Mouse (Mus musculus): ENCODE results near the gene Ackr1. TPM values are rescaled to one million over a fixed set of nuclear protein-coding genes. Genes with fewer than 3 reads are reported as not detected.

Ackr1 gene
- polyA plus RNA-seq, 1 experiment from 2014 or later, result 15.0 TPM

Other genes with a start within 250 kb of the Ackr1 start
- 0.05 TPM in 1 of 2 replicates, not detected in the other for gene Olfr1408, start 196.4 kb downstream of the Ackr1 start, polyA plus RNA-seq (2014; fragmentation: Nextera tagmentation; extraction: Ambion mirVana)
- not detected in 2 replicates for gene Olfr1406, start 143.1 kb downstream of the Ackr1 start, polyA plus RNA-seq (2014; fragmentation: Nextera tagmentation; extraction: Ambion mirVana)
- gene Olfr218, start 135.9 kb downstream of the Ackr1 start, polyA plus RNA-seq (2014; fragmentation: Nextera tagmentation; extraction: Ambion mirVana), result not detected in 2 replicates
- not detected in 2 replicates for gene Olfr1404, start 121.4 kb downstream of the Ackr1 start, polyA plus RNA-seq (2014; fragmentation: Nextera tagmentation; extraction: Ambion mirVana)
- 0.16 TPM in 1 of 2 replicates, not detected in the other for gene Fcer1a, start 106.5 kb downstream of the Ackr1 start, polyA plus RNA-seq (2014; fragmentation: Nextera tagmentation; extraction: Ambion mirVana)
- not detected in 2 replicates for gene Olfr418, start 67.7 kb downstream of the Ackr1 start, polyA plus RNA-seq (2014; fragmentation: Nextera tagmentation; extraction: Ambion mirVana)
- gene Mptx2, start 56.0 kb downstream of the Ackr1 start, polyA plus RNA-seq (2014; fragmentation: Nextera tagmentation; extraction: Ambion mirVana), result not detected in 2 replicates
- gene Aim2, start 17.1 kb upstream of the Ackr1 start, polyA plus RNA-seq (2014; fragmentation: Nextera tagmentation; extraction: Ambion mirVana), result 1.1 and 3.2 TPM in 2 replicates
- gene Cadm3, start 33.9 kb upstream of the Ackr1 start, polyA plus RNA-seq (2014; fragmentation: Nextera tagmentation; extraction: Ambion mirVana), result 1.1 and 1.5 TPM in 2 replicates
- gene Ifi206, start 157.3 kb upstream of the Ackr1 start, polyA plus RNA-seq (2014; fragmentation: Nextera tagmentation; extraction: Ambion mirVana), result 0.18 TPM in 1 of 2 replicates, not detected in the other
- not detected in 2 replicates for gene Ifi214, start 202.2 kb upstream of the Ackr1 start, polyA plus RNA-seq (2014; fragmentation: Nextera tagmentation; extraction: Ambion mirVana)

Data from liver, embryonic 11.5 days (tissue).